Mouse (Mus musculus): ENCODE measurements around the gene Stard9.

DNA sequence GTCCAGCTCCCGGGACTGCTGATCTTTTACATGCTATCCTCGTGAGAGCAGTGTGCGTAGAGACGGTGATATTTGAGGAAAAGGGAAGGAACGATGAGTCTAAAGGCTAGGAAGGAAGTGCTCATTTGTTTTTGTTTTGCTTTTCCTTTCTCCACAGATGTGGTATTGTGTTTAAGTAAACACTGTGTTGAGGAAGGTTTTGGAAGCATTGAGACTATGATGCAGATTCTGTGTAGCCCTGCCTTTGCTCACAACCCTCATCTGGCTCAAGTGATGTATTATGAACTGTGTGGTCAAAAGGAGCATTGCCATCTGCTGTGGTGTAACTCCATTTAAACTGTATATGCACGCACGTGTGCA, 24.0 kb downstream of the Stard9 start:
- TF ChIP-seq POLR2A (IDR thresholded peaks at IDR 0.05; ENCODE audit: borderline replicate concordance, low read depth, low read length) (no peak), CTCF (IDR thresholded peaks at IDR 0.05; ENCODE audit: low read depth, low read length) (no peak)
